Mouse (Mus musculus) urinary bladder, postnatal 14 days (tissue): ENCODE data around the gene Cand2.

Experiments
- DNase-seq: peaks from one replicate; pipeline ENCODE4 v3.0.0; 2021; ENCODE audit warnings: low spot score

Cand2 gene

GRCm38 (mm10) chr6:115775838-115776237, 1.5 kb downstream of the Cand2 start:
- DNase-seq = no peak

GRCm38 (mm10) chr6:115776363-115776762, 2.0 kb downstream of the Cand2 start:
- no peak for DNase-seq

DNA sequence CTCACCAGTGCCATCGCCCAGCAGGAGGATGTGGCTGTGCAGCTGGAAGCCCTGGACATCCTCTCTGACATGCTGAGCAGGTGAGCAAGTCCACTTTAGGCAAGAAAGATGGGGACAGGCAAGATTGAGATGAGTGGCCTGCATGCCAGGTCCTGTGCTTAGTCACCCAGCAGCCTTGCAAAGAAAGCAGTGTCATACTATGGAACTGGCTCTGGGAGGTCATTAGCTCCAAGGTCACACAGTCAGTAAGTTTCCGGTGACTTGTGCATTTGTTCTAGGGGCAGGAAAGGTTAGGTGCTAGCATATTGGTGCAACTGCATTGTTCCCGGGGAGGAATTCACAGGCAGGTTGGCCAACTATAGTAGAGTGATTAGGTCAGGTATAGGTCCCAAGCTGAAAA, 8.4 kb downstream of the Cand2 start:
- DNase-seq = no peak

DNA sequence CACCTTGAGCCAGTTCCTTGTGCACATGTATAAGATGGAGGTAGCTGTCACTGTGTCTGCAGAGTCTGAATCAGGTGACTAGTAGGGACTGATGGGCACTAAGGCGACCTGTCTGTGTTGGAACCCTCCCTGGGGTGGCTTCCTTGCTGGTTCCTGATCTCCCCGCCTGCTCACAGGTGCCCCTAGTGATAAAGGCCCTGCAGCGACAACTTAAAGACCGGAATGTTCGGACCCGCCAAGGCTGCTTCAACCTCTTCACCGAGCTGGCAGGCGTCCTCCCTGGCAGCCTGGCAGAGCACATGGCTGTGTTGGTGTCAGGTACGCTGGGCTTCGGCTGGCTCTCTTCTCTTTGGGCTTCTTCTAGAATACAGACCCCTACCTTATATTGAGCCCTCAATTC, 16.7 kb downstream of the Cand2 start:
- DNase-seq = no peak

- DNase-seq = peak; percentile 26
Observed at GRCm38 (mm10) chr6:115791842-115792686, 17.7 kb downstream of the Cand2 start.

DNA sequence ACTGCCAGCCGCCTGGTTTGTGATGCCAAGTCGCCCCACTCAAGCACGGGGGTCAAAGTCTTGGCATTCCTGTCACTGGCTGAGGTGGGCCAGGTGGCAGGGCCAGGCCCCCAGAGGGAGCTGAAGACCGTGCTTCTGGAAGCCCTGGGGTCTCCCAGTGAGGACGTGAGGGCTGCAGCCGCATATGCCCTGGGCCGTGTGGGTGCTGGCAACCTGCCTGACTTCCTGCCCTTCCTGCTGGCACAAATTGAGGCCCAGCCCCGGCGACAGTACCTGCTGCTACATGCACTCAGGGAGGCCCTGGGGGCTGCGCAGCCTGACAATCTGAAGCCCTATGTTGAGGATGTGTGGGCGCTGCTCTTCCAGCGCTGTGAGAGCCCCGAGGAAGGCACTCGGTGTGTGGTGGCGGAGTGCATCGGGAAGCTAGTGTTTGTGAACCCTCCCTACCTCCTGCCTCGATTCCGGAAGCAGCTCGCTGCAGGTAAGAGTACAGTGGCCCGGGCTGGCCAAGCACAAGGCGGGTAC, 18.4 kb downstream of the Cand2 start:
- peak; percentile 53 for DNase-seq

DNA sequence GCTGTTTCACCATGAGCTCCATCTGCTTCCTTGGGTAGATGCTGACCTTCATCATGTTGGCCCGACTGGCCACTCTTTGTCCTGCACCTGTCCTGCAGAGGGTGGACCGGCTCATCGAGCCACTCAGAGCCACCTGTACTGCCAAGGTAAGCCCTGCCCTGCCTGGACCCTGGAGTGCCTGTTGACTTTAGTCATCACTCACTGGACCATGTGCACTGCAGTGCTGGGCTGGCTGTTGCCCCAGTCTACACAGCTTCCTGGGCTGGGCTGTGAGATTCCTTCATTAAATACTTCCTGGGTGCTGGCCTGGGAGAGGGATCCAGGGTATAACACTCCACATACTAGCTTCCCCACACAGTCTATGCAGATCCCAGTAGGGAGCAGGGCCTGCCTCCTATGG, 27.5 kb downstream of the Cand2 start:
- DNase-seq = no peak

DNA sequence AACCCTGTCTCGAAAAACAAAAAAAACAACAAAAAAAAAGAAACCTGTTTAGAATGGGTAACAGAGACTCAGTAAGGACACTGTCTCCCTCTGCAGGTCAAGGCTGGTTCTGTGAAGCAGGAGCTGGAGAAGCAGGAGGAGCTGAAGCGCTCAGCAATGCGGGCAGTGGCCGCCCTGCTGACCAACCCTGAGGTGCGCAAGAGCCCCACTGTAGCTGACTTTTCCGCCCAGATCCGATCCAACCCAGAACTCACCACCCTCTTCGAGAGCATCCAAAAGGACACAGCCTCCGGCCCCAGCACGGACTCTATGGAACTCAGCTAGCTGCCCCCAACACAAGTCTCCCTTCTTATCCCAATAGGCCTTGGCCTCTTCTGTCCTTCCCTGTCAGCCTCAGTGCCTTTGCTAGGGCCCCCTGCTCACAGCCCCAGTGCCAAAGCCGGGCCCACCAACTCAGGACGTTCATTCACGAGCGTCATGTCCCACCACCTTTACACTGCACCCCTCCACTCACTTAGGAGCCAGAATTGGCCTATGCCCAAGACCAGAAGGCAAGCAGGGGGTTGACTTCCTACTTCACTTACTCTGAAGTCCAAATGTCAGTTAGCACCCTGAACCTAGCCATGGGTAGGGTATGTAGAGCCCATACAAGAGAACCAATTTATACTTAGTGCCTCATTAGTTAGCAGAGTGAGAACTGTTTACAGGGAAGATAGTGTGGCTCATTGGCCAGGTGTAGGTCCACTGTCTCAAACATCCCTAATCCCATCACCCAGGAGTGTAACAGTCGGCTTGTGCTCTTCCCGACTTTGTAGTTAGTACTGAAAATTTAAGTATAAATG, 29.4 kb downstream of the Cand2 start:
- peak; percentile 84 for DNase-seq

- DNase-seq = no peak
Observed at GRCm38 (mm10) chr6:115804432-115805192, 30.3 kb downstream of the Cand2 start.

- no peak for DNase-seq
Observed at GRCm38 (mm10) chr6:115807464-115808195, 33.3 kb downstream of the Cand2 start.

DNA sequence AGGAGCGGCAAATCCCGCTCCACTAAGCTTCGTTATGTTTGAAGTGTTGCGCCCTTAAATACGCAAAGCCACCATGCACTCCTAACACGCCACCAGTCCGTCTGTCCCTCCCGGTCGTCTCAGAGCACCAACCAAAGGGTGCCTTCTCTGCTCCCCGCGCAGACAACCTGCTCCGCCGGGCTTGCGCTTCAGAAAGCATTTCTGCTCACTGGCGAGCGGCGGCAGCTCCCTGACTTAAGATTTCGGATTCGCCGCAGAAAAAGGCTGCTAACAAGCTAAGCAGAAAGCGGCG, 33.8 kb downstream of the Cand2 start:
- DNase-seq = no peak

GRCm38 (mm10) chr6:115808488-115809231, 34.3 kb downstream of the Cand2 start, which contains the start of gene Rpl32:
Rpl32 (minus strand) TSS chr6:115808747.
- peak; percentile 87 for DNase-seq

DNA sequence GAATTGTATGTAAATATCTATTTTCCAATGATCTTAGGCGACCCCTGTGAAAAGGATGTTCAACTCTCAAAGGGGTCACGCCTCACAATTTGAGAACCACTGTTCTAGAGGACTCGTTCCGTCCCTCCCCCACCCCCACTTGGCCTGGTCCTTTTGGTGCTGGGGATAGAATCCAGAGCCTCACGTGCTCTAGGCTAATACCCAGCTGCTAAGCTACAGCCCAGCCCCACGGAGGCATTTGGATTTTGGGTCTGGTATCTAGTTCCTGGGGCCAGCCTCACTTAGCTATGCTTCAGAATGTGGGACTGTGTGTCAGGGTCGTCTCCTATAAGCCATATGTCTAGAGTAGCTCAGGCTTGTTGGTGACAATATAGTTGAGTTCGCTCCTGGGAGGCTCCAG, 37.3 kb downstream of the Cand2 start:
- DNase-seq = no peak

DNA sequence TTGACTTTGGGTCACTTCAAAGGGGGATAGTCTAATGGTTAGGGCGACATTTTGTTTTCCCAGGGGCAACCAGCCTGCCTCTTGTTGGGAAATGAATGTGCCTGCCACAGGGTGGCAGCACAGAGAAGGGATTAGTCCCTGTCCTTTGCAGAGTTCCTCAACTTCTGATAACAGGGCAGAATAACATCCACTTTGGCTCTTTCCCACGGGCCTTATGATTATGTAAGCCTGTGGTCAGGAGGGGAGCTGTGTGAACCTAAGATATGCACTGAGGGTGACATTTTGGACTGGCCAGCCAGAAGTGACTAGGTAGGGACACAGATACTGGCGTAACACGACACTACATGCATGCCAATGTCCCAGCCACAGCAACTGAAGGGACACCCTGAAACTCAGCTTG, 39.8 kb downstream of the Cand2 start:
- peak; percentile 55 for DNase-seq

DNA sequence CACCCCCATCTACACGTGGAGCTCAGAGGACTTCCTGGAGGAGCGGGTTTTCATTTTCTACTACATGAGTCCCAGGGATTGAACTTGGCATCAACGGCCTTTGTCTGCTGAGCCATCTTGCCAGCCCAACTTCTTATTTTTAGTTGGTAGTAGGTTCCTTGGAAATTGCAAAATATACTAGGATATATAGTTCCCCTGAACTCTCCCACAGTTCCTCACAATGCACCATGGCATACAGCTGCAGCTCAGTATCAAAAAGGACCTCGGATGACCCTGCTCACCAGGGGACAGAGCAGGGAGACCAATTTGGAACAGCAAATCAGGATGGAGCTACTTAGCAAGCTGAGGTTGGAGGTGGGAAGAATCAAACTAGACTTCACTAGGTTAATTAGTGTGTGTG, 40.7 kb downstream of the Cand2 start:
- no peak for DNase-seq

DNA sequence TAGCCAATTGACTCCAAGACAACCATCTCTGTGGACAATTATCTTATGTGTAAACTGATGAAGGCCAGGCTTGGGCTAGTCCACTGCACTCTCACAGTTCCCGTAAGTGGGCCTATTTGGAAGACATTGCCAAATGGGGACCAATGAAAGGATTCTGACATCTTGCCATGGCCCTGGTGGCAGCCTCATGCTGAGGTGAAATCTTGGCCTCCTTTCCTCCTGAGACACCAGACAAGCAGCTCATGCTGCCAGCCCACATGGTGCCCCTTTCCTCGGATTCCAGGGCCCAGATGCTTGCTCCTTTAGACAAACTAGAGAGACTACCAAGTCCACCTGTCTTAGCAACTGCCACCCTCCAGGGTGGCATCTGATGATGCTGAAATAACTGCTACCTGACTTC, 43.8 kb downstream of the Cand2 start:
- DNase-seq = no peak

GRCm38 (mm10) chr6:115821216-115821993, 47.1 kb downstream of the Cand2 start:
- no peak for DNase-seq

DNA sequence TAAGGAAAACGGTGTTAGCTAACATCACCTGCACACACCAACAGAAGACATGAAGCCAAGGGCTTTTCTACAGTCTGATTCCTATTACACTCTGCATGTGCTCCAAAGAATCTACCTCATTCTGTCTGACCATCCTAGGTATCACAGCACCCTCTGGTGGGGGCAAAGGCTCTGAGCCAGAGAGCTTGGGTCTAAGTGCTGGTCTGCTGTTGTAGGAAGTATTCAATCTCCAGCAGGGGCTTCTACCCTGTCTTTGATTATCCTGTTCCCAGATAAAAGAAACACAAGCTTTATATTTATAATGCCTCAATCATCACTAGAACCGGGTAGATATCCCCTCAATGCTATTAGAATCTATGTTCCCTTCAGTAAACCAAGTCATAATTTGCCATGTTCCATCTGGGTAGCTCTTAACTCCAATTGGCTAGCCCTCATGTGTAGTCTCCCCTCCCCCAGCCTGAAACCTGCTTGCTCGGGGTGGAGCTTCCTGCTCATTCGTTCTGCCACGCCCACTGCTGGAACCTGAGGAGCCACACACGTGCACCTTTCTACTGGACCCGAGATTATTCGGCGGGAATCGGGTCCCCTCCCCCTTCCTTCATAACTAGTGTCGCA, 49.6 kb downstream of the Cand2 start:
- DNase-seq = peak; percentile 58

DNA sequence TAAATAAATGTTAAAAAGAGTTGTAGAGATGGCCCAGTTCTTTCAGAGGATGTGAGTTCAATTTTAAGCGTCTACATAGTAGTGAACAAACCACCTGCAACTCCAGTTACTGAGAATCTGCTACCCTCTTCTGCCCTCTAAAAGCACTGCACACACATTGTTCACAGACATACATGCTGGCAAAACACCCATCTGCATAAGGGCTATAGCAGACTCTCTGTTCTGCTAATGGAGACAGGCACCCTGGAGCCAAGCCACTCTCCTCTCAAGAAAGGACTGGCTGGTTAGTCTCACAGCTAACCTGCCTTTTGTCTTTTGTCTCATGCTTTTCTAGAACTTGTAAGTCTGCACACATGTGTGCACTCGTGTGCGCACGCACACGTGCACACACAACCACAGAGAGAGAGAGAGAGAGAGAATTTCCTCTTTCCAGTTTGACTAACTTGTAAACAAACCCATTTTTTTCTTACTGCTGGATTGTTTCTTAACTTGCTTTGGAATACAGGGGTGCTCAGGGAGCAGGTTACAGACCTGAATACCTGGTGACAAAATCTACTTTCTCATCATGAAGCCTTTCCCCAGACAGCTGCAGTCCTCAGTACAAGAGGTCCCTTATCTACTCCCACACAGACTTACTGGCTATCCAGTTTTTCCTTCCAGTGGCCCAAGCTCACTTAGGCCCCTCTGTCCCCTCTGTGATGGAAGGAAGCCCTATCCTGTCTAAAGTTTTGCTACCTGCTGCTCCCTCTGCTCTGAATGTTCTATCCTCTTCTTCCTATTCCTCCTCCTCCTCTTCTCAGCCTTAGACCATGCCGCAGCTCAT, 56.7 kb downstream of the Cand2 start:
- no peak for DNase-seq
